Mouse (Mus musculus) adrenal gland, postnatal 0 days (tissue): ENCODE results near the gene Wnt2. TPM values are rescaled to one million over a fixed set of nuclear protein-coding genes. Genes with fewer than 3 reads are reported as not detected.

Experiments
- polyA plus RNA-seq: library from polyadenylated mRNA; unstranded; fragments of >200 nt; fragmentation: Nextera tagmentation; extraction: Ambion mirVana; gene quantifications from 2 replicates; pipeline ENCODE4 v1.2.1, GENCODE M21; 2015

The Wnt2 gene
- polyA plus RNA-seq: 3.1 and 3.7 TPM in 2 replicates

DNA sequence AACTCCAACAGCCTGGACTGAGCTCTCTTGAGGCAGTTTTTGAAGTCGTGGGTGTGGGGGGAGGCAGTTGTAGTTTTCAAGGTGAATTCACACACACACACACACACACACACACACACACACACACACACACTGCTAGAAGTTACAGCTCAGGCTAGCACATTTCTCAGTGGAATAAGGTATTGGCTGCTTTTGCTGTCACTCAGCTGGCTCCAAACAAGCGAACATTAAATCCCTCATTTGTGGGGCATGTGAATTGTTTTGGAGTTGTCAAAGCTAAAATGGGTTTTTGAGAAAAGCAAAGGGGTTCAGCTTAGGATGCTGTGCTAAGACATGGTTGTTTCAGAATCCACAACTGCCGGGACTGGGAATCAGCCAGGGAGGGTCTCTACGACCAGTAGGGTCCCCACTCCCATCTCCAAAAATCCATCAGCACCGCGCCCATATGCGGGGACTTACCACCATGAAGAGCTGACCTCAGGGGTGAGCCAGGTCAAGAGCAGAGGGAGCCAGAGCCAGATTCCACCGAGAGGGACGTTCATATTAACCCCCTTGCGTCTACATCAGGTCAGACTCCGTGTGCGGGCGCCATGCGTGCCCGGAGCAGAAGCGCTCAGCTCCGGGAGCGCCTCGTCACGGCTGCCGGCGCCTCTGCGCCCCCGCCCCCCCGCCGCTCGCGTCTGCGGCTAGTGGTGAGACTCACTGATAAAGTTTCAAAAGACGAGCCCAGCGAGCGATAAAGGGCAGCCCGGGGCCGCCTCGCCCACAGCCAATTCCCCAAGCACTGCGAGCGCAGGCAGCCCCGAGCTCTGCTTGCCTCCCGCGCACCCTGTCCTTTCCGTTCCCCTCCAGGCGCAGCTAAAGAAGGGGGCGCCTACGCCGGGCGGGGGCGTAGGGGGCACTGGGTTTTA is at the start of gene Wnt2:
Gene Wnt2 (minus strand): TSS at position 840 of the 911 bp plus-strand sequence.

Other genes with a start within 250 kb of the Wnt2 start
- not detected in 2 replicates for gene Asz1, start 78.5 kb upstream of the Wnt2 start, polyA plus RNA-seq
- 0.16 and 0.30 TPM in 2 replicates for gene Cftr, start 140.1 kb upstream of the Wnt2 start, polyA plus RNA-seq